Mouse (Mus musculus) heart, adult 2 months (tissue): ENCODE results near the gene Syt14. TPM values are rescaled to one million over a fixed set of nuclear protein-coding genes. Genes with fewer than 3 reads are reported as not detected.

Experiments used
- DNase-seq, 2 experiments: peaks; one replicate each; pipeline ENCODE4 v3.0.0; 2021
- H3K27ac ChIP-seq: fragments of 200-600 bp; 2 replicates; pipeline ENCODE4 v1.8.1; 2022
- H3K27me3 ChIP-seq: fragments of 200-500 bp; 2 replicates; pipeline ENCODE4 v1.6.1; 2012; ENCODE audit warnings: mild to moderate bottlenecking, low read length, inconsistent platforms, mixed read lengths; ENCODE audit not compliant: control insufficient read depth, insufficient read depth
- H3K36me3 ChIP-seq: fragments of 200-500 bp; 2 replicates; pipeline ENCODE4 v1.6.1; 2012; ENCODE audit warnings: low read length, inconsistent platforms; ENCODE audit not compliant: control insufficient read depth, insufficient read depth
- H3K4me1 ChIP-seq: fragments of 200-500 bp; 2 replicates; pipeline ENCODE4 v1.6.1; 2011; ENCODE audit warnings: low read length; ENCODE audit not compliant: control insufficient read depth, insufficient read depth
- H3K4me3 ChIP-seq: fragments of 200-600 bp; 2 replicates; pipeline ENCODE4 v1.8.1; 2022
- H3K79me2 ChIP-seq: fragments of 200-500 bp; replicated peaks from 2 replicates; pipeline ENCODE4 v1.6.1; 2012; ENCODE audit warnings: mild to moderate bottlenecking, inconsistent platforms, low read length, moderate library complexity, mixed read lengths; ENCODE audit not compliant: control insufficient read depth, insufficient read depth
- H3K9ac ChIP-seq: fragments of 200-500 bp; 2 replicates; pipeline ENCODE4 v1.6.1; 2012; ENCODE audit warnings: low read depth, mild to moderate bottlenecking, control low read depth, inconsistent platforms, low read length, mixed read lengths
- CTCF ChIP-seq: fragments of 200-600 bp; IDR thresholded peaks from 2 replicates; pipeline ENCODE4 v1.8.1; 2022; ENCODE audit warnings: antibody characterized with exemption, mild to moderate bottlenecking, moderate library complexity
- EP300 ChIP-seq: fragments of 200-500 bp; IDR thresholded peaks from 2 replicates; pipeline ENCODE4 v1.6.1; 2011; ENCODE audit warnings: low read depth, low read length, control low read depth; ENCODE audit not compliant: insufficient read depth
- POLR2A ChIP-seq: fragments of 200-500 bp; IDR thresholded peaks from 2 replicates; pipeline ENCODE4 v1.6.1; 2011; ENCODE audit warnings: mild to moderate bottlenecking, low read depth, low read length, control low read depth; ENCODE audit not compliant: insufficient read depth
- WGBS: fragments of 180-500 bp; shearing (Covaris S2); methylation state at CpG from one replicate; pipeline ENCODE4 v1.1.7; 2018; 5-methylcytosine and 5-hydroxymethylcytosine counted together
- intact Hi-C: fragments of 180-260 bp; cut with DNase I; formaldehyde crosslinking; loops from one replicate; pipeline ENCODE4 v1.15.1; 2025
- polyA plus RNA-seq: library from polyadenylated mRNA; depleted of rRNA; stranded (reverse); fragments of >200 nt; gene quantifications from 2 replicates; pipeline ENCODE4 v1.2.3, GENCODE M21; 2012
- total RNA-seq, 2 experiments: library from RNA; stranded (reverse); gene quantifications; 2 replicates each; pipeline ENCODE4 v1.2.3; 2021

The Syt14 gene
- total and polyA plus RNA-seq, 3 experiments: 0.02 to 0.41 (median 0.34) TPM

DNA sequence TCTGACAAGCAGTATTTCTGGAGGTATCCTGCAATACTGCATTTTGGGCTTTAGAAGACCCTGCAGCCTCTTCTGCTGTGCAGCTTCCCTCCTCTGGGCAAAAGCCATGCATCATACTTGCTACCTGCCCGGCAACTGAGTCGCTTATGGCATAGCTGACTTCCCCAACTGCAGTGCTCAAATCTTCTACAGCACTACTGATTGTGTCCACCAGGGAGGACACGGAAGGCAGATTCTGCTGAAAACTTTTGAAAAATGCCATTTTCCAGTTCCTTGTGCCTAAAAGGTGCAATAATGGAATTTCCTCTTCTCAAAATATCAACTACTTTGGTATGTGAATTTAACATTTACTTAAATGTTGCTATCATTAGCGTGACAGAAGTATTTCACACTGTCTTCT is 51.2 kb downstream of the Syt14 start:
- Histone ChIP-seq H3K27ac (no peak overlapping the region), H3K27me3 (no peaks in the 10 kb centered on the region), H3K9ac (no peak overlapping the region), H3K79me2 (no peaks in the 10 kb centered on the region), H3K4me1 (no peaks in the 10 kb centered on the region), H3K4me3 (no peak overlapping the region), H3K36me3 (no peaks in the 10 kb centered on the region)
- no peak for DNase-seq
- no peak for TF ChIP-seq POLR2A
- TF ChIP-seq EP300: no peak
- TF ChIP-seq CTCF: no peak
- 83% methylated on average over 4 of the region's 4 CpGs for WGBS
- intact Hi-C loops: no loop called here

DNA sequence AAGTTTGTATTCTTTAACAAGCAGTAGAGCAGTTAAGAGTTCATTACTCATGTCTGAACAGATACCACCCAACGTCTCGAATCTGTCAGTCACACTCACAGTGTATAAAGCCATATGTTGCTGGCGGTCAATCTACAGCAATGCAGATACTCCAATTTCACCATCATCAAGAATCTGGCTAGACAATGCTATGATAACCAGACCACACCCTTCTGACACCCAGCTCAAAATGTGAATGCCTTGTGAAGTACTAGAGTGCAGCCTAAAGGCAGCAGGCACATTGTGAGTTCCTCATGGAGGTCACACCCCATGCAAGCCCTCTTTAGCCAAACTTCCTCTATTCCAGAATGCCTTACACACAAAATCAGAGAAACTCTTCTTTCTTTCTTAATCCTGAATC is 53.9 kb downstream of the Syt14 start:
- Histone ChIP-seq H3K4me1 (no peaks in the 10 kb centered on the region), H3K4me3 (no peak overlapping the region), H3K27ac (no peak overlapping the region), H3K36me3 (no peaks in the 10 kb centered on the region), H3K79me2 (no peaks in the 10 kb centered on the region), H3K27me3 (no peaks in the 10 kb centered on the region), H3K9ac (no peak overlapping the region)
- intact Hi-C loops: no loop called here
- no peak for TF ChIP-seq CTCF
- no peak for TF ChIP-seq EP300
- TF ChIP-seq POLR2A: no peak
- no peak for DNase-seq
- WGBS: 79% methylated on average over 3 of the region's 3 CpGs

- TF ChIP-seq CTCF (no peak), EP300 (no peak), POLR2A (no peak)
- no peaks in the 10 kb centered on the region for H3K36me3 ChIP-seq
- no peak for DNase-seq
- no peaks in the 10 kb centered on the region for H3K79me2 ChIP-seq
- no peaks in the 10 kb centered on the region for H3K4me1 ChIP-seq
- no peak overlapping the region for H3K27ac ChIP-seq
- H3K4me3 ChIP-seq: no peak overlapping the region
- H3K9ac ChIP-seq: no peak overlapping the region
- intact Hi-C loops: no loop called here
- 55% methylated on average over 1 of the region's 1 CpGs for WGBS
- H3K27me3 ChIP-seq: no peaks in the 10 kb centered on the region
These were observed 54.5 kb downstream of the Syt14 start for GRCm38 (mm10) chr1:192981120-192981519.

DNA sequence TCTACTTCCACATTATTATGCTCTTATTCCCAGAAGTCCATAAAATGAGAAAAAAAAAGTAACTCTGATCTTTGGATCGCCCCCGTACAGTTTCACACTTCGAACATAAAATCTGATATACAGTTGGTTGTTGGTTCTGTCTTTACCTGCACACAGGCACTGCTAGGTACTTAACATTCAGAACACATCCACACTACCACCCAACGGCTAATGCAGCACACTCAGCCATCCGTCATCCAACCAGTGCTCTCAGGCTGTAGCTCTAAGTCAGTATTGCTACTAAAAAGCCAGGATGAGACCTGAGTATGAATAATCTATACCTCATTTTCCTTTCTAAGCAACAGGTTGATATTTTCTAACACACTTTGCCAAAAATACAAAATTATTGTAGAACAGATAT is 73.3 kb downstream of the Syt14 start:
- H3K79me2 ChIP-seq: no peaks in the 10 kb centered on the region
- TF ChIP-seq POLR2A: no peak
- no peak for TF ChIP-seq EP300
- TF ChIP-seq CTCF: no peak
- H3K9ac ChIP-seq: no peak overlapping the region
- 91% methylated on average over 5 of the region's 5 CpGs for WGBS
- no peaks in the 10 kb centered on the region for H3K27me3 ChIP-seq
- intact Hi-C loops: no loop called here
- no peak overlapping the region for H3K4me3 ChIP-seq
- H3K4me1 ChIP-seq: no peaks in the 10 kb centered on the region
- H3K27ac ChIP-seq: no peak overlapping the region
- no peak for DNase-seq
- H3K36me3 ChIP-seq: no peaks in the 10 kb centered on the region

GRCm38 (mm10) chr1:192947839-192948173 is 87.8 kb downstream of the Syt14 start:
- intact Hi-C loops: no loop called here
- WGBS: 65% methylated on average over 2 of the region's 2 CpGs
- Histone ChIP-seq H3K27me3 (no peaks in the 10 kb centered on the region), H3K79me2 (no peaks in the 10 kb centered on the region), H3K4me1 (no peaks in the 10 kb centered on the region), H3K9ac (no peak overlapping the region), H3K27ac (no peak overlapping the region), H3K4me3 (no peak overlapping the region), H3K36me3 (no peaks in the 10 kb centered on the region)
- TF ChIP-seq EP300 (no peak), CTCF (no peak), POLR2A (no peak)
- no peak for DNase-seq

DNA sequence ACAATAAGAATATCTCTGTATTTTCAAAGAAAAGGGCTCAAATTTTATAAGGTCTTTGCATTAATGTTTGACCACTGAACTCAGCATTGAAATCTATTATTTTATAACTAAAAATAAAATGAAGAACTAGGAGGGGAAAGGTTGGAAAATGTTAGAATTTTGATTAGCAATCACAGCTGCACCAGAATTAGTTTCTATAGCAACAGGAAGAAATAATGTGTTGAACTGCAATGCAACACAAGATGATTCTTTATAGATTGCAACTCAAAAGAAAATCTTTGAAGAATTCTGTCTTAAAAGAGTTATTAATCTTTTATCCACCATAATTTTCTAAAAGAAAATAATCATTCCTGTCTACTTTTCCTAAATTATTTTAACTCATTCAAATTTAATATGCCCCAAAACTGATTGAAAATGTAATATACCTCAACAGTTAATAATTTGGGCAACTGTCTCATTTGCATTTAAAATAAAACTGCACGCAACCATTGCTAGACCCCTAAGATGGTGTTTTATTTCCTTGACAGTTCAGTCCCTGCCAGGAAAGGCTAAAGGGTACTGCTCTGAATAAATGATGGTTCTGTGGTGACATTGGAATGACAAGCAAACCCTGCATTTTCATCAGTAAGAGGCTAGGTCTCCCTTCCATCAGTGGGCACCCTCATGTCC is 88.3 kb downstream of the Syt14 start:
- DNase-seq: no peak
- Histone ChIP-seq H3K9ac (no peak overlapping the region), H3K27me3 (no peaks in the 10 kb centered on the region), H3K4me1 (no peaks in the 10 kb centered on the region), H3K36me3 (no peaks in the 10 kb centered on the region), H3K79me2 (no peaks in the 10 kb centered on the region), H3K27ac (no peak overlapping the region), H3K4me3 (no peak overlapping the region)
- intact Hi-C loops: no loop called here
- WGBS: 98% methylated on average over 1 of the region's 1 CpGs
- no peak for TF ChIP-seq CTCF
- TF ChIP-seq POLR2A: no peak
- TF ChIP-seq EP300: no peak
